Mouse (Mus musculus) frontal cortex, adult 2 months (tissue): ENCODE measurements at regions not wholly inside any gene's neighbourhood (a gene's known extent, or its start where the extent isn't known, plus 50 kb on each side); places are given as distances from the start of the nearest gene placed in this dataset.

ENCODE experiments used
- DNase-seq, 2 experiments: peaks; one replicate each; pipeline ENCODE4 v3.0.0; 2022; ENCODE audit warnings: low spot score in 1 of 2; ENCODE audit errors: extremely low spot score in 1 of 2

GRCm38 (mm10) chr1:45575131-45575530, 72.0 kb upstream of the Col5a2 start:
- no peak for DNase-seq

GRCm38 (mm10) chr1:45580466-45580865, 77.4 kb upstream of the Col5a2 start:
- DNase-seq, result no peak

GRCm38 (mm10) chr1:45587351-45588025, 84.4 kb upstream of the Col5a2 start:
- no peak for DNase-seq

- no peak for DNase-seq
Observed at GRCm38 (mm10) chr1:45597316-45597715, 94.2 kb upstream of the Col5a2 start.

GRCm38 (mm10) chr1:45599421-45599820, 96.3 kb upstream of the Col5a2 start:
- DNase-seq, result no peak

- DNase-seq, result no peak
Observed at GRCm38 (mm10) chr1:45600011-45600410, 96.9 kb upstream of the Col5a2 start.

- DNase-seq, result no peak
Observed at GRCm38 (mm10) chr1:45605571-45605970, 102.5 kb upstream of the Col5a2 start.

- no peak for DNase-seq
Observed at GRCm38 (mm10) chr1:45608316-45608715, 105.2 kb upstream of the Col5a2 start.

- no peak for DNase-seq
Observed at GRCm38 (mm10) chr1:45619008-45619407, 115.9 kb upstream of the Col5a2 start.

GRCm38 (mm10) chr1:45625921-45626320, 122.8 kb upstream of the Col5a2 start:
- no peak for DNase-seq

GRCm38 (mm10) chr1:45626733-45627132, 123.7 kb upstream of the Col5a2 start:
- DNase-seq, result no peak

GRCm38 (mm10) chr1:45627840-45628239, 124.8 kb upstream of the Col5a2 start:
- peak in 1 of 2 experiments; percentile 67 for DNase-seq

- DNase-seq, result no peak
Observed at GRCm38 (mm10) chr1:45647301-45647700, 144.2 kb upstream of the Col5a2 start.

GRCm38 (mm10) chr1:45653248-45653647, 141.7 kb upstream of the Wdr75 start:
- DNase-seq, result no peak

- DNase-seq, result no peak
Observed at GRCm38 (mm10) chr1:45663882-45664520, 131.0 kb upstream of the Wdr75 start.

GRCm38 (mm10) chr1:45672443-45673156, 122.4 kb upstream of the Wdr75 start:
- peak; percentile 17 to 69 for DNase-seq

- no peak for DNase-seq
Observed at GRCm38 (mm10) chr1:45675771-45676439, 119.1 kb upstream of the Wdr75 start.

- no peak for DNase-seq
Observed at GRCm38 (mm10) chr1:45679964-45680709, 114.8 kb upstream of the Wdr75 start.

- DNase-seq, result no peak
Observed at GRCm38 (mm10) chr1:45700893-45701292, 94.1 kb upstream of the Wdr75 start.

- DNase-seq, result no peak
Observed at GRCm38 (mm10) chr1:45701516-45701915, 93.5 kb upstream of the Wdr75 start.
